Mouse (Mus musculus) liver, adult 10 weeks (tissue): Measurements from ENCODE around the gene Vmn2r-ps159. TPM values are rescaled to one million over a fixed set of nuclear protein-coding genes. Genes with fewer than 3 reads are reported as not detected.

ENCODE experiments used
- polyA plus RNA-seq: library from polyadenylated mRNA; stranded (reverse); fragments of 350-450 nt; fragmentation: Illumina TruSeq; extraction: RNeasy Lipid Tissue Mini Kit (QIAGEN cat#74804); gene quantifications from one replicate; pipeline ENCODE4 v1.2.3, GENCODE M21; 2014; ENCODE audit warnings: low read depth, low replicate concordance

The Vmn2r-ps159 gene
- not detected for polyA plus RNA-seq

GRCm38 (mm10) chr4:156330803-156331202, at the start of gene Vmn2r-ps159:
Gene Vmn2r-ps159, plus strand, starts transcription at chr4:156331103.

Other genes with a start within 250 kb of the Vmn2r-ps159 start
- gene 9430015G10Rik, start 221.1 kb upstream of the Vmn2r-ps159 start, polyA plus RNA-seq = 1.2 TPM
- not detected for gene Rnf223, start 200.6 kb upstream of the Vmn2r-ps159 start, polyA plus RNA-seq
- 6.9 TPM for gene Agrn, start 133.6 kb upstream of the Vmn2r-ps159 start, polyA plus RNA-seq
- 1.6 TPM for gene Isg15, start 130.3 kb upstream of the Vmn2r-ps159 start, polyA plus RNA-seq
- 1.0 TPM for gene AW011738, start 127.8 kb upstream of the Vmn2r-ps159 start, polyA plus RNA-seq
- gene Perm1, start 115.2 kb upstream of the Vmn2r-ps159 start, polyA plus RNA-seq = not detected
- 0.90 TPM for gene Plekhn1, start 96.2 kb upstream of the Vmn2r-ps159 start, polyA plus RNA-seq
- gene Noc2l, start 95.1 kb upstream of the Vmn2r-ps159 start, polyA plus RNA-seq = 4.3 TPM
- not detected for gene Samd11, start 75.4 kb upstream of the Vmn2r-ps159 start, polyA plus RNA-seq